Mouse (Mus musculus) heart, adult 2 months (tissue): Measurements from ENCODE around the gene Cntnap1. TPM values are rescaled to one million over a fixed set of nuclear protein-coding genes. Genes with fewer than 3 reads are reported as not detected.

Source experiments
- DNase-seq, 2 experiments: peaks; one replicate each; pipeline ENCODE4 v3.0.0; 2021
- H3K27ac ChIP-seq: fragments of 200-600 bp; 2 replicates; pipeline ENCODE4 v1.8.1; 2022
- H3K27me3 ChIP-seq: fragments of 200-500 bp; 2 replicates; pipeline ENCODE4 v1.6.1; 2012; ENCODE audit warnings: mild to moderate bottlenecking, low read length, inconsistent platforms, mixed read lengths; ENCODE audit not compliant: control insufficient read depth, insufficient read depth
- H3K36me3 ChIP-seq: fragments of 200-500 bp; 2 replicates; pipeline ENCODE4 v1.6.1; 2012; ENCODE audit warnings: low read length, inconsistent platforms; ENCODE audit not compliant: control insufficient read depth, insufficient read depth
- H3K4me1 ChIP-seq: fragments of 200-500 bp; 2 replicates; pipeline ENCODE4 v1.6.1; 2011; ENCODE audit warnings: low read length; ENCODE audit not compliant: control insufficient read depth, insufficient read depth
- H3K4me3 ChIP-seq: fragments of 200-600 bp; 2 replicates; pipeline ENCODE4 v1.8.1; 2022
- H3K79me2 ChIP-seq: fragments of 200-500 bp; replicated peaks from 2 replicates; pipeline ENCODE4 v1.6.1; 2012; ENCODE audit warnings: mild to moderate bottlenecking, inconsistent platforms, low read length, moderate library complexity, mixed read lengths; ENCODE audit not compliant: control insufficient read depth, insufficient read depth
- H3K9ac ChIP-seq: fragments of 200-500 bp; 2 replicates; pipeline ENCODE4 v1.6.1; 2012; ENCODE audit warnings: low read depth, mild to moderate bottlenecking, control low read depth, inconsistent platforms, low read length, mixed read lengths
- CTCF ChIP-seq: fragments of 200-600 bp; IDR thresholded peaks from 2 replicates; pipeline ENCODE4 v1.8.1; 2022; ENCODE audit warnings: antibody characterized with exemption, mild to moderate bottlenecking, moderate library complexity
- EP300 ChIP-seq: fragments of 200-500 bp; IDR thresholded peaks from 2 replicates; pipeline ENCODE4 v1.6.1; 2011; ENCODE audit warnings: low read depth, low read length, control low read depth; ENCODE audit not compliant: insufficient read depth
- POLR2A ChIP-seq: fragments of 200-500 bp; IDR thresholded peaks from 2 replicates; pipeline ENCODE4 v1.6.1; 2011; ENCODE audit warnings: mild to moderate bottlenecking, low read depth, low read length, control low read depth; ENCODE audit not compliant: insufficient read depth
- WGBS: fragments of 180-500 bp; shearing (Covaris S2); methylation state at CpG from one replicate; pipeline ENCODE4 v1.1.7; 2018; 5-methylcytosine and 5-hydroxymethylcytosine counted together
- intact Hi-C: fragments of 180-260 bp; cut with DNase I; formaldehyde crosslinking; loops from one replicate; pipeline ENCODE4 v1.15.1; 2025
- polyA plus RNA-seq: library from polyadenylated mRNA; depleted of rRNA; stranded (reverse); fragments of >200 nt; gene quantifications from 2 replicates; pipeline ENCODE4 v1.2.3, GENCODE M21; 2012
- total RNA-seq, 2 experiments: library from RNA; stranded (reverse); gene quantifications; 2 replicates each; pipeline ENCODE4 v1.2.3; 2021

Cntnap1 gene
- total and polyA plus RNA-seq, 3 experiments: 1.3 to 3.1 (median 1.5) TPM

DNA sequence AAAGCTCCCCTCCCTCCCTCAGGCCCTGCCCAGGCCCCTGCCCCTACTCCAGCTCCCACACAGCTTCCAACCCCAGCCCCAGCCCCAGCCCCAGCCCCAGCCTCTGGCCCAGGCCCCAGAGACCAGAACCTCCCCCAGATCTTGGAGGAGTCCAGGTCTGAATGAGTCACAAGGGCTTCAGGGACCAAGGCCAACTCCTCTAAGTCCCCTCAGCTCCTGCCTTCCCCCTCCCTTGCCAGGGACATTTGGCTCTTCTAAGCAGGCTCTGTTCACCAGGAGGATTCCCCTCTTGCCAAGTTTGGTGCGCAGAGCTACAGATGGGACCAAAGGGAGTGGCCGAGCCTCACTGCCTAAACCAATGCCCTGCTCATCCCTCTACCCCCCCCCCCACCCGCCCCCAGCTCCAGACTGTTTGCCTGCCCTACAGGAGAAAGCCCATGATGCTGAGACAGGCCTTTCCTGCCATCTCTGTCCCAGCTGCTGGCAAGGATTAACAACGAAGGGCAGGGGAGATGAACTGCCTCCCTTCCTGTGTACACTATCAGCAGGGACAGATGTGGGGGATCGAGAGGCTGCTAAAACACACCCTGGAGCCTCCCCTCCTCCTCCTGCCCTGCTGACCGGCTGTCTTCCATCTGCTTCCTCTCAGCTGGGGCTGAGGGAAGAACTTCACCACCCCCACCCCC, 19.3 kb downstream of the Cntnap1 start:
- TF ChIP-seq POLR2A: no peak
- no peak for TF ChIP-seq EP300
- no peak for TF ChIP-seq CTCF
- no peaks in the 10 kb centered on the region for H3K27me3 ChIP-seq
- DNase-seq: peak; percentile 62 to 82
- no peaks in the 10 kb centered on the region; the same call in 1 of the 2 replicates for H3K36me3 ChIP-seq
- 17% methylated on average over 6 of the region's 6 CpGs for WGBS
- intact Hi-C loops: no loop called here
- no peak overlapping the region for H3K9ac ChIP-seq
- H3K4me1 ChIP-seq: no peaks in the 10 kb centered on the region; the same call in 1 of the 2 replicates
- H3K4me3 ChIP-seq: no peak overlapping the region
- peak overlapping the region; percentile 47 for H3K27ac ChIP-seq
- H3K79me2 ChIP-seq: no peaks in the 10 kb centered on the region

DNA sequence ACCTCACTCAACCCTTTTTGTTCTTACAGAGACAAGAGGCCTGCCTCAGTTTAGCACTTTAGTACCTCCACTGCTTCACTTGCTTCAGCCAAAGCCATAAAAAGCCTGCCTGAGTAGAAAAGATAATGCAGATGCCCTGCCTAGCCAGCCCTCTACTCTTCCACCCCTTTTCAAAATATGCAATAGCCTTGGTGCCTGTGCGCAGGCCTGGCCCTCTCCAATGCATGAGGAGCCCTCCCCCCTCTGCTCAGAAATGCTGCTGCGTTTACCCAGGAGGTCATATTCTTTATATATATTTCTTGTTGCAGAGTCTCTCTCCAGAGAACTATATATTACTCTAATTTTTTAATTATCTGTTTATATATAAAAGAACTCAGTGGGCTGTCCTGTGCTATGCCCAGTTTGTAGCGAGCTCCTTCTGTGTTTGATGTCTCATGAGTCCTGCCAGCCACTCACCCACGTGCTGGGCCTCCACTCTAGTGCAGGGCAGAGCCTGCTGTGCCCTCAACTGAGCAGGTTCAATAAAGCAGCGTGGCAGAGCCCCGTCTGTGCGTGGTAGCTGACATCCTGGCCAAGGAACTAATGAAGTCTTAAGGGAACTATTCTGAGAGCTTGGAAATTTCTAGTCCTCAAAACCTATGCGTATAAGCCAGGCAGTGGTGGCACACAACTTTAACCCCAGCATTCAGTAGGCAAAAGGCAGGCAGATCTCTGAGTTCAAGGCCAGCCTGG, 20.0 kb downstream of the Cntnap1 start:
- Histone ChIP-seq H3K79me2 (no peaks in the 10 kb centered on the region), H3K27ac (peak overlapping the region; percentile 36)
- 59% methylated on average over 8 of the region's 8 CpGs for WGBS

DNA sequence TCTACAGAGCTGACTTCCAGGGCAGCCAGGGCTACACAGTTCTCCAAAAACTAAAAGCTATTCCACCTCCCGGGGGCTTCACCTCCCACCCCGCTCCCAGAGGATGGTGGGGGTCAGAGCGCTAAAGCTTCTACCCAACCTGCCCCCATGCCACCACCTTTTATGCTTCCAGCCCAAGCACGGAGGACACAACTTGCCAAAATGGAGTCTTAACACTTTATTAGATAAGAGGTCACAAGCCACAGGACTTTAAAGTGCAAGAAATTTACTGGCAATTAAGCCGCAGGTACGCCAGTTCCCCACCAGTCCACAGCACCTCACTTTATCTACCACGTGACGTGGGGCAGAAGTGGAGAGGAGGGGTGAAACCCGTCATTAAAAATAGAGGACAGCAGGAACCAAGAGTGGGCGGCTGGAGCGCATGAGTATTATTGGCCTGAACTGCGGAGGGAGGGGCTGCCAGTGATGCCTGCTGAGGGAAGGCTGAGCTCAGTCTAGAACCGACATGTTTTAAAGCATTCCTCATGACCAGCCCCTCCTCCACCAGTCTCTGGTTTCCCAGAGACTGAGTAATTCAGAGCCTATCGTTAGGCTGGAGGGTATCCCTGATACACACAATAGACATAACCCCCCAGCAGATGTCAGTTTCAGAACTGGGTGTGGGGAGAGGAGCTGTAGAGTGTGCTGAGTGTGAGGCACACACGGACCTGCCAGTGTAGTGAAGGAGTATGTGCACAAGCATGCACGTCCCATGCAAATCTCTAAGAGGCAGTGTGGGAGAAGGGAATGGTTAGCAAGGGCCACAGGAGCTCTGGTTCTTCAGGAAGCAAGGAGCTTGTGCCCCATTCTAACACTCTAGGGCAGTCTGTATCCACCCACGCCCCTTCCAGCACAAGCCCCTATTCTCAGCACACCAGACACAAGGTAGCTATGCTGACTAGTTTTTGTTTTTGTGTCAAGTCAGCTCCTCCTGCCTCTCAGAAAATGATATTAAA, 20.9 kb downstream of the Cntnap1 start:
- intact Hi-C loops: no loop called here
- H3K36me3 ChIP-seq: no peaks in the 10 kb centered on the region; the same call in 1 of the 2 replicates
- peaks cover 7% of the 10 kb centered on the region for H3K4me1 ChIP-seq
- H3K27me3 ChIP-seq: no peaks in the 10 kb centered on the region
- 63% methylated on average over 17 of the region's 17 CpGs for WGBS
- H3K79me2 ChIP-seq: no peaks in the 10 kb centered on the region
- DNase-seq: no peak
- no peak overlapping the region for H3K27ac ChIP-seq
- H3K9ac ChIP-seq: no peak overlapping the region
- TF ChIP-seq EP300 (no peak), CTCF (no peak), POLR2A (no peak; the same call in 1 of the 2 replicates)
- no peak overlapping the region for H3K4me3 ChIP-seq

More for the DNA sequence above, 20.0 kb downstream of the Cntnap1 start:
- no peak for TF ChIP-seq EP300
- no peak for TF ChIP-seq CTCF
- TF ChIP-seq POLR2A: no peak
- no peaks in the 10 kb centered on the region; the same call in 1 of the 2 replicates for H3K36me3 ChIP-seq
- intact Hi-C loops: no loop called here
- no peaks in the 10 kb centered on the region for H3K27me3 ChIP-seq
- H3K4me3 ChIP-seq: no peak overlapping the region
- H3K4me1 ChIP-seq: peaks cover under 1% of the 10 kb centered on the region
- no peak for DNase-seq
- no peak overlapping the region for H3K9ac ChIP-seq

DNA sequence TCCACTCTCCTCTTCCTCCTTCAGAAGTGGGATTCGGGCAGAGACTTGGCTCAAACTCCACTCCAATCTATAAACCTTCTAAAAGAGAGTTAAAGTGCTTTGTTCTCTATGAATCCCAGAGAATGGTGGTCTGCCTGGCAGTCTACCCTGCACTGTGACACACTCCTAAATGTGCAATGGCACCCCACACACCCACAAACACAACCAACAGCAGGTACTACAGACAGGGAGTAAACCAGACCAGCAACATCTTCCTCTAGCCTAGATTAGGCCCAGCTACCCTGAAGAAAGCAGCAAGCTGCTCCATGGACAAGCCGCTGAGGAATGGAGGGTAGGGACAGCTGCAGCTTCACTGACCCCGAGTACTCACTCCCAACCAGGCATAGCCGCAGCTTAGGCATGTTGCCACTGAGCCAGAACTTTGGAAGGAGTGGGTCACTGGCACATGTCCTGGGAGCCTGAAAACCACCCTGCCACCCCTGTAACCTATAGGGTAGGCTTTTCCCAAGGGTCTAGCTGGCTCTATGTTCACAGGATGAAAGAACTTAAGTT, 21.7 kb downstream of the Cntnap1 start:
- TF ChIP-seq POLR2A (no peak), CTCF (no peak), EP300 (no peak)
- Histone ChIP-seq H3K4me1 (peaks cover 7% of the 10 kb centered on the region), H3K79me2 (no peaks in the 10 kb centered on the region), H3K9ac (no peak overlapping the region), H3K27ac (no peak overlapping the region), H3K4me3 (no peak overlapping the region), H3K36me3 (no peaks in the 10 kb centered on the region; the same call in 1 of the 2 replicates), H3K27me3 (no peaks in the 10 kb centered on the region)
- intact Hi-C loops: no loop called here
- DNase-seq: no peak
- 82% methylated on average over 4 of the region's 4 CpGs for WGBS

DNA sequence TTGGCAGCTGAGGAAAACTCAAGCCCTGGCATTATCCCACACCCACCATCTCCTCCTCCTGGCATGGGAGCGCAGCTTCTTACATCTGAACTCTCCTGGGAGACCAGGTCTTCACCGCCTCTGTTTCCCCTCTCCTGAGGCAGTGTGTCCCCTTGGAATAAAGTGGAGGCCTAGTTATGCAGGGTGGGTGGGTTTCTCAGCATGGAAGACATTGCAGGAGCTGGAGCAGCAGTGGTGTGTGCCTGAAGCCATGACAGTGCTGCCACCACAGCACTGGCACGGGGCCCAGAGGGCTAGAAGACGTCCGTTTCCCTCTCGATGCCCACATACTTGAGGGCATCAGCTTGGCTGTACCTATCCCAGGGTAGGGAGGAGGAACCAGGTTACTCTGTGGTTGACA, 22.3 kb downstream of the Cntnap1 start:
- intact Hi-C loops: no loop called here
- Histone ChIP-seq H3K36me3 (no peaks in the 10 kb centered on the region; the same call in 1 of the 2 replicates), H3K79me2 (no peaks in the 10 kb centered on the region), H3K27ac (no peak overlapping the region), H3K27me3 (no peaks in the 10 kb centered on the region), H3K4me3 (no peak overlapping the region), H3K9ac (no peak overlapping the region), H3K4me1 (peaks cover 7% of the 10 kb centered on the region)
- 80% methylated on average over 6 of the region's 6 CpGs for WGBS
- TF ChIP-seq EP300 (no peak), CTCF (no peak), POLR2A (no peak)
- DNase-seq: no peak
